Mouse (Mus musculus) heart, embryonic 15.5 days (tissue): ENCODE data around the gene Igsf9b. TPM values are rescaled to one million over a fixed set of nuclear protein-coding genes. Genes with fewer than 3 reads are reported as not detected.

Experiments used
- ATAC-seq: fragments of 200-750 bp; cut with Nextera tagmentation; replicated peaks from 2 replicates; pipeline ENCODE4 v1.8.0; 2017; ENCODE audit warnings: low read depth, moderate TSS enrichment; ENCODE audit not compliant: insufficient number of reproducible peaks, insufficient read depth, low FRiP score
- H3K27ac ChIP-seq: fragments of 300-500 bp; sonication (generic); 2 replicates; pipeline ENCODE4 v1.5.1; 2015; ENCODE audit warnings: mild to moderate bottlenecking, inconsistent platforms
- H3K27me3 ChIP-seq: fragments of 300-500 bp; sonication (generic); 2 replicates; pipeline ENCODE4 v1.6.1; 2015; ENCODE audit warnings: inconsistent platforms
- H3K36me3 ChIP-seq: fragments of 300-500 bp; sonication (generic); 2 replicates; pipeline ENCODE4 v1.6.1; 2015; ENCODE audit warnings: mild to moderate bottlenecking, inconsistent platforms
- H3K4me1 ChIP-seq: fragments of 300-500 bp; sonication (generic); replicated peaks from 2 replicates; pipeline ENCODE4 v1.6.1; 2015; ENCODE audit warnings: inconsistent platforms
- H3K4me2 ChIP-seq: fragments of 300-500 bp; sonication (generic); 2 replicates; pipeline ENCODE4 v1.6.1; 2015; ENCODE audit warnings: inconsistent platforms, mild to moderate bottlenecking, moderate library complexity
- H3K4me3 ChIP-seq: fragments of 300-500 bp; sonication (generic); 2 replicates; pipeline ENCODE4 v1.5.1; 2015; ENCODE audit warnings: mild to moderate bottlenecking, inconsistent platforms
- H3K9ac ChIP-seq: fragments of 300-500 bp; sonication (generic); 2 replicates; pipeline ENCODE4 v1.6.1; 2015; ENCODE audit warnings: mild to moderate bottlenecking, inconsistent platforms
- H3K9me3 ChIP-seq: fragments of 300-500 bp; sonication (generic); replicated peaks from 2 replicates; pipeline ENCODE4 v1.6.1; 2016; ENCODE audit warnings: inconsistent platforms
- WGBS: fragments of 180-500 bp; shearing (Covaris S2); methylation state at CpG from one replicate; pipeline ENCODE4 v1.1.7; 2015; ENCODE audit warnings: mixed read lengths; 5-methylcytosine and 5-hydroxymethylcytosine counted together
- polyA plus RNA-seq: library from polyadenylated mRNA; unstranded; fragments of >200 nt; fragmentation: Nextera tagmentation; extraction: Ambion mirVana; gene quantifications from 2 replicates; pipeline ENCODE4 v1.2.1, GENCODE M21; 2015

Igsf9b gene
- polyA plus RNA-seq, 1 experiment from 2014 or later: 4.0 TPM

GRCm38 (mm10) chr9:27336962-27337636 is 38.1 kb downstream of the Igsf9b start:
- no peak for ATAC-seq
- H3K9me3 ChIP-seq: no peaks in the 10 kb centered on the region
- no peaks in the 10 kb centered on the region for H3K36me3 ChIP-seq
- WGBS: 88% methylated on average over 4 of the region's 4 CpGs
- H3K4me1 ChIP-seq: no peaks in the 10 kb centered on the region
- H3K9ac ChIP-seq: no peak overlapping the region
- no peak overlapping the region for H3K4me3 ChIP-seq
- H3K27me3 ChIP-seq: no peaks in the 10 kb centered on the region
- no peak overlapping the region for H3K4me2 ChIP-seq
- H3K27ac ChIP-seq: no peak overlapping the region

- no peaks in the 10 kb centered on the region for H3K36me3 ChIP-seq
- no peaks in the 10 kb centered on the region for H3K4me1 ChIP-seq
- H3K27me3 ChIP-seq: no peaks in the 10 kb centered on the region
- no peak overlapping the region for H3K27ac ChIP-seq
- no peak overlapping the region for H3K4me3 ChIP-seq
- H3K4me2 ChIP-seq: no peak overlapping the region
- WGBS: 84% methylated on average over 1 of the region's 1 CpGs
- no peaks in the 10 kb centered on the region for H3K9me3 ChIP-seq
- H3K9ac ChIP-seq: no peak overlapping the region
- no peak for ATAC-seq
Observed at GRCm38 (mm10) chr9:27339168-27339567, 40.2 kb downstream of the Igsf9b start.

DNA sequence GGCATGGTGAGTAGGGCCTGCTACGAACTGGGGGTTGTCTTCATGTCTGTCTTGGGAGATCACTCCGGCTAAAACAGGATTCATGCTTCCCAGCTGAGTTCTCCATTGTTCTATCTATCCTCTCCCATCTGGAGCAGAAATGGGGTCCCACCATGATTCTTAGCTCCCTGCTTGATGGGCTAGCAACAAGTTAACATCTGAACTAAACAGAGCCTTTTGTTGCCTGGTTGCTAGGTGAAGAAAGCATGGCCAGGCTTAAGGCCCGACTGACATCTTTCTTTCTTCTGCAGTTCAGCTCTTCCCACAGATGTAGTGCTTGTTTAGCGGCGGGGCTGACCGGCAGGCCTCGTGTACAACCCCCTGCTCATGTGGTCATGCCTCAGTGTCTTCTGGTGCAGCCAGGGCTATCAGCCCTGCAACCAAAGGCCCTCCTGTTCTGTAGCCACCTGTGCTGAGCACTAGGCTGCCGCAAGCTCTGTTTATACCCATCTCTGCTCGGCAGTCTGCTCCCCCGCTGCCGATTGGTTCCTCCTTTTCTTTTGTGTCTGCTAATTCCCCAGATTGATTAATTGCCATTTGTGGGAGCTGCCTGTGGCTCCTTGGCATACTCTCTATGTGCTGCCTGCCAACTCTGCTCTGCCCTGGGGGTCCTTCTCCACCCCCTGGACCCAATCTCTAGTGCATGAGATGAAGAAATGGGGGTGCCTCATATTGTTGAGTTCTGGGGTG is 47.7 kb downstream of the Igsf9b start:
- Histone ChIP-seq H3K4me3 (no peak overlapping the region), H3K36me3 (no peaks in the 10 kb centered on the region), H3K4me1 (no peaks in the 10 kb centered on the region), H3K9ac (no peak overlapping the region), H3K9me3 (no peaks in the 10 kb centered on the region), H3K27me3 (no peaks in the 10 kb centered on the region), H3K4me2 (no peak overlapping the region), H3K27ac (no peak overlapping the region)
- WGBS: 82% methylated on average over 11 of the region's 11 CpGs
- no peak for ATAC-seq

GRCm38 (mm10) chr9:27353082-27353481 is 54.1 kb downstream of the Igsf9b start:
- WGBS: 77% methylated on average over 7 of the region's 7 CpGs
- no peak for ATAC-seq
- no peaks in the 10 kb centered on the region for H3K36me3 ChIP-seq
- H3K4me2 ChIP-seq: no peak overlapping the region
- no peak overlapping the region for H3K9ac ChIP-seq
- H3K4me3 ChIP-seq: no peak overlapping the region
- no peaks in the 10 kb centered on the region for H3K27me3 ChIP-seq
- no peak overlapping the region for H3K27ac ChIP-seq
- no peaks in the 10 kb centered on the region for H3K9me3 ChIP-seq
- H3K4me1 ChIP-seq: no peaks in the 10 kb centered on the region

DNA sequence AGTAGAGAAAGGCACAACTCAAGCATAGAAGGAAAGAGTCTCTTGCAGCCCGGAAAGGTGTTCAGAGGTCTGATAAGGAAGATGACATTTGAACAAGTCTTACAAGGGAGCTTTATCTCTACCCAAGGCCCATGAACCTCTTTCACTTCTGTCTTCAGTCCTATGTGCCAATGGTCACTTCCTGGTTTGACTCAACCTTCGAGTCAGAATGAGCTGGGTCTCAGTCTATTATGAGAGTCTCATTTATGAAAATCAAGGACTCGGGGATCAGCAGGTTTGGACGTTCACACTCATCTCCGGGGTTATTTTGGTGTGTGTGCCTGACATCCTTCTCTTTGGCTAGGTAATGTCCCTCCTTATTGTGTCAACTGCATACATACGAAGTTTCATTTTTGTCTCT is 58.9 kb downstream of the Igsf9b start:
- Histone ChIP-seq H3K9me3 (no peaks in the 10 kb centered on the region), H3K4me2 (no peak overlapping the region), H3K9ac (no peak overlapping the region), H3K27ac (no peak overlapping the region), H3K27me3 (no peaks in the 10 kb centered on the region), H3K4me1 (no peaks in the 10 kb centered on the region), H3K36me3 (no peaks in the 10 kb centered on the region), H3K4me3 (no peak overlapping the region)
- WGBS: 85% methylated on average over 6 of the region's 6 CpGs
- ATAC-seq: no peak

DNA sequence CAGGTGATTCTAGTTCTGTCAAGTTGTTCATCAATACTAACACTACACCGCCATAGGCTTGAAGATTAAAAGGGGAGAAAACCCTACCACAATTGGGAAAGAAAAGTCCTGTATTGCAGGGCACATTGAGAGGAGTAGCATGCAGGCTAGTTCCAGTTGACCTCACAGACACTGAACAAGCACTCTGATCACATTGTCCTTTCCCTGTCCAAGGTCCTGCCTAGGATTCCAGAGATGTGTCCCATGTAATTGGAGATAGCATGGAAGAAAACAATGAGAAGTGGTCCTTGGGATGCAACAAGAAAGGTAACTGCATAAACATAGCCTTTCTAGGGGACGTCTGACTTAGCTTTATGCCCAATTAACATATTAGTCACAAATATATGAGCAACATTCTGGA is 68.2 kb downstream of the Igsf9b start:
- 48% methylated on average over 2 of the region's 2 CpGs for WGBS

GRCm38 (mm10) chr9:27369108-27369507 is 70.1 kb downstream of the Igsf9b start:
- no peaks in the 10 kb centered on the region for H3K27me3 ChIP-seq
- no peak overlapping the region for H3K4me2 ChIP-seq
- no peak overlapping the region for H3K9ac ChIP-seq
- H3K4me3 ChIP-seq: no peak overlapping the region
- H3K4me1 ChIP-seq: no peaks in the 10 kb centered on the region
- no peaks in the 10 kb centered on the region for H3K36me3 ChIP-seq
- H3K27ac ChIP-seq: no peak overlapping the region
- no peak for ATAC-seq
- WGBS: 75% methylated on average over 2 of the region's 2 CpGs
- no peaks in the 10 kb centered on the region for H3K9me3 ChIP-seq

More for the DNA sequence above, 68.2 kb downstream of the Igsf9b start:
- H3K4me1 ChIP-seq: no peaks in the 10 kb centered on the region
- H3K4me3 ChIP-seq: no peak overlapping the region
- H3K9ac ChIP-seq: no peak overlapping the region
- no peaks in the 10 kb centered on the region for H3K36me3 ChIP-seq
- no peak overlapping the region for H3K4me2 ChIP-seq
- no peak overlapping the region for H3K27ac ChIP-seq
- no peaks in the 10 kb centered on the region for H3K27me3 ChIP-seq
- no peaks in the 10 kb centered on the region for H3K9me3 ChIP-seq
- ATAC-seq: no peak

- Histone ChIP-seq H3K4me3 (no peak overlapping the region), H3K9ac (no peak overlapping the region), H3K4me1 (no peaks in the 10 kb centered on the region), H3K27me3 (no peaks in the 10 kb centered on the region), H3K36me3 (no peaks in the 10 kb centered on the region), H3K27ac (no peak overlapping the region), H3K9me3 (no peaks in the 10 kb centered on the region), H3K4me2 (no peak overlapping the region)
- no peak for ATAC-seq
- WGBS: 27% methylated on average over 1 of the region's 1 CpGs
Observed at GRCm38 (mm10) chr9:27375746-27376145, 76.7 kb downstream of the Igsf9b start.

DNA sequence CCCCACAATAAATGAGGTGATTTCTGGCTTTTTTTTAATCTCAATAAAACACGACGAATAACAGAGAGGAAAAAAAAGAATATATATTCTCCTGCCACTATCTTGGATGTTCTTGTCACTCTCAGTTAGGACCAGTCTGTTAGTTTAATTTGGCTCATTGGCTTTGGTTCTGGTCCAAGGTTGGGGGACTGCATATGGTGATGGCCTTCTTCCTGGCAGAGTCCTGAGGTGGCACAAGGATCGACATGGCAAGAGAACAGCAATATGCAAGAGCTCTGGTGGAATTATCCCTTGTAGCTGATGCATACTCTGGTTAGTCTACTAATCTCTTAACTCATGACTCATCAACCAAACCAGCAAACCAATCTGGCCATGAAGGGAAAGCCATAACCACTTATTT is 87.9 kb downstream of the Igsf9b start:
- Histone ChIP-seq H3K9ac (no peak overlapping the region), H3K36me3 (no peaks in the 10 kb centered on the region), H3K4me2 (no peak overlapping the region), H3K27ac (no peak overlapping the region), H3K4me3 (no peak overlapping the region), H3K27me3 (no peaks in the 10 kb centered on the region), H3K9me3 (no peaks in the 10 kb centered on the region), H3K4me1 (no peaks in the 10 kb centered on the region)
- 76% methylated on average over 3 of the region's 3 CpGs for WGBS
- ATAC-seq: no peak

DNA sequence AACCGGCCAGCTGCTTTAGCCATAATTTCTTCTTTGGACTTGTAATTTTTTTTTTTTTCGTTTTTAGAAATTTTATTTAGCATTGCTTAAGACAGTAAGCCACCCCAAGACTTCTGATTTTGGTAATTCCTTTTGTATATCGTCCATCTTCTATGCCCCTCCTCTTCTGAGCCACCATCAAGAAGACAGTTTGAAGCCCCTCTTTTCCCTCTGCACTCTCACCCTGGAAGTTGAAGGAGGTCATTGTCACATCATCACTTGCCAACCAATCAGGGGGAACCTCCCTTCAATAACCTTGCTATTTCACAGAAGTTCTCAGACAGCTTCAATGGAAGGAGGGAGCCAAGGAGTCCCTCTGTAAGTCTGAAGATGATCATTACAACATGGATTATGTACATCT is 97.5 kb downstream of the Igsf9b start, which contains the start of gene Spata19:
Gene Spata19 (plus strand): TSS at position 301 of the 400 bp plus-strand sequence.
- Histone ChIP-seq H3K27me3 (no peaks in the 10 kb centered on the region), H3K9me3 (no peaks in the 10 kb centered on the region), H3K4me2 (no peak within 1 kb of the TSS), H3K4me3 (no peak within 1 kb of the TSS), H3K9ac (no peak within 1 kb of the TSS), H3K36me3 (no peaks in the 10 kb centered on the region), H3K4me1 (no peaks in the 10 kb centered on the region), H3K27ac (no peak within 1 kb of the TSS)
- ATAC-seq: no peak
- 68% methylated on average over 3 of the region's 3 CpGs for WGBS

- WGBS: 74% methylated on average over 4 of the region's 4 CpGs
Observed at GRCm38 (mm10) chr9:27401169-27401568, 102.2 kb downstream of the Igsf9b start.

More at GRCm38 (mm10) chr9:27401169-27401568, 102.2 kb downstream of the Igsf9b start:
- H3K36me3 ChIP-seq: no peaks in the 10 kb centered on the region
- no peak overlapping the region for H3K4me3 ChIP-seq
- H3K9me3 ChIP-seq: no peaks in the 10 kb centered on the region
- H3K4me2 ChIP-seq: no peak overlapping the region
- H3K27me3 ChIP-seq: no peaks in the 10 kb centered on the region
- H3K4me1 ChIP-seq: no peaks in the 10 kb centered on the region
- H3K27ac ChIP-seq: no peak overlapping the region
- ATAC-seq: no peak
- no peak overlapping the region for H3K9ac ChIP-seq
